Mouse (Mus musculus) megakaryocyte, adult 5-6 weeks (primary cell): ENCODE results near the gene Ace. TPM values are rescaled to one million over a fixed set of nuclear protein-coding genes. Genes with fewer than 3 reads are reported as not detected.

Source experiments
- ATAC-seq: 2 replicates; pipeline ENCODE4 v1.8.0; 2016; ENCODE audit warnings: mild to moderate bottlenecking, inconsistent platforms; ENCODE audit not compliant: poor library complexity, severe bottlenecking
- total RNA-seq, 2 experiments: library from RNA; stranded (forward) in 1 of 2; stranded (reverse) in 1 of 2; fragments of 153-499, 151-499 nt in 1 of 2; fragments of 221-1000, 200-1000 nt in 1 of 2; gene quantifications; 2 replicates each; pipeline versions ENCODE4 v1.2.3 to v1.2.4; 2015 to 2017

The Ace gene
- total RNA-seq, 2 experiments from 2014 or later: 3.2 to 7.3 TPM

DNA sequence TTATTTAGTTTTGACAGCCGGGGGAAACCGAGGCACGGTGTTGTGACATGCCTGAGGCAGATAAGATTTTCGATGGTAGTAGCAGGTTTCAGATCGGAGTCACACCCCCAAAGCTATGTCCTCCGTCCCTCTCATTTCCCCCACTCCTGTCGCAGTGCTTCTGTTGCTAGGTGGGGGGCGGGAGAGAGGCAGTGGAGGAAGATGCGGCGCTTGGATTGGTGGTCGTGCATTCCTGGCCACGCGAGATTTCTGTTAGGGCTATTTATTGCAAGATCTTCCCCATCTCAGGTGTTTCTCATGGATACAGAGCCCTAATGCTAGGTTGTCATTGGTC lies 69.6 kb downstream of the Ace start:
- no peak for ATAC-seq

Other genes with a start within 250 kb of the Ace start
- 0.30 TPM in 1 of 2 replicates, not detected in the other for gene Cyb561, start 14.6 kb upstream of the Ace start, total RNA-seq (2015)
- 0.37 TPM in 1 of 2 replicates, not detected in the other for gene Cyb561, start 14.6 kb upstream of the Ace start, total RNA-seq (2017)
- gene Ace3, start 26.7 kb downstream of the Ace start, total RNA-seq (2015): not detected in 2 replicates
- not detected in 2 replicates for gene Ace3, start 26.7 kb downstream of the Ace start, total RNA-seq (2017)
- 0.07 TPM in 1 of 2 replicates, not detected in the other for gene Kcnh6, start 40.2 kb downstream of the Ace start, total RNA-seq (2015)
- gene Kcnh6, start 40.2 kb downstream of the Ace start, total RNA-seq (2017): not detected in 2 replicates
- 40.4 and 42.5 TPM in 2 replicates for gene Dcaf7, start 68.9 kb downstream of the Ace start, total RNA-seq (2015)
- gene Dcaf7, start 68.9 kb downstream of the Ace start, total RNA-seq (2017): 45.6 and 49.4 TPM in 2 replicates
- gene Taco1, start 98.1 kb downstream of the Ace start, total RNA-seq (2015): 2.9 and 4.2 TPM in 2 replicates
- gene Taco1, start 98.1 kb downstream of the Ace start, total RNA-seq (2017): 9.3 and 10.2 TPM in 2 replicates
- 45.0 and 50.4 TPM in 2 replicates for gene Map3k3, start 116.7 kb downstream of the Ace start, total RNA-seq (2015)
- gene Map3k3, start 116.7 kb downstream of the Ace start, total RNA-seq (2017): 67.4 and 81.8 TPM in 2 replicates
- 1.4 TPM in 1 of 2 replicates, not detected in the other for gene Gm10840, start 192.9 kb downstream of the Ace start, total RNA-seq (2015)
- gene Gm10840, start 192.9 kb downstream of the Ace start, total RNA-seq (2017): not detected in 2 replicates
- 242 and 247 TPM in 2 replicates for gene Limd2, start 192.9 kb downstream of the Ace start, total RNA-seq (2015)
- gene Limd2, start 192.9 kb downstream of the Ace start, total RNA-seq (2017): 56.3 and 61.8 TPM in 2 replicates
- gene Strada, start 234.2 kb downstream of the Ace start, total RNA-seq (2015): 27.2 and 28.3 TPM in 2 replicates
- 20.3 and 26.1 TPM in 2 replicates for gene Strada, start 234.2 kb downstream of the Ace start, total RNA-seq (2017)
- gene Ccdc47, start 248.4 kb downstream of the Ace start, total RNA-seq (2015): 25.8 and 36.0 TPM in 2 replicates
- gene Ccdc47, start 248.4 kb downstream of the Ace start, total RNA-seq (2017): 110 and 156 TPM in 2 replicates
- gene Ddx42, start 249.0 kb downstream of the Ace start, total RNA-seq (2015): 28.6 and 30.3 TPM in 2 replicates
- gene Ddx42, start 249.0 kb downstream of the Ace start, total RNA-seq (2017): 51.7 and 62.6 TPM in 2 replicates